Mouse (Mus musculus) gastrocnemius, postnatal 4 days (tissue): Measurements from ENCODE around the gene Myrfl. TPM values are rescaled to one million over a fixed set of nuclear protein-coding genes. Genes with fewer than 3 reads are reported as not detected.

Source experiments
- DNase-seq, 2 experiments: peaks; one replicate each; pipeline ENCODE4 v3.0.0; 2021 to 2022; ENCODE audit warnings: low spot score in 2 of 2, mixed read lengths in 2 of 2
- total RNA-seq, 2 experiments: library from RNA; stranded (reverse); gene quantifications; 2 replicates each; pipeline ENCODE4 v1.2.3; 2021

Myrfl gene
- total RNA-seq, 2 experiments from 2014 or later: 0.34 to 0.42 TPM

DNA sequence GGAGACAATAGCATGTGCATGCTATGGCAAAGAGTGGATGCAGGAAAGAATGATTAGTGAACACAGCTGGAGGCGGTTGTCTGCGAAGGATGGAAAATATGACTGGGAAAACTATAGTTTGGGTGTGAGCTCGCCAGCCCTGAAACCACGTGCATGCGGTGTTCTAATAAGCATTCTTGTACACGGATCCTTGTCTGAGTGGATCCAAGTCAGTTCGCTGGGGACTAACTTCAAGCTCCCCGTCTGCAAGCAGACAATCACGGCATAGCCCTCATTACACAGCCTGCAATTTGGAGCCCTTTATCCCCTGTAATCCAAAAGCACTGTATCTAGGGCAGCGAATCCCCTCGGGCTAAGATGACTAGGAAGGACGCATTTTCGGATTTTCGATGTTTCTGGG lies 136.2 kb downstream of the Myrfl start:
- DNase-seq: no peak

DNA sequence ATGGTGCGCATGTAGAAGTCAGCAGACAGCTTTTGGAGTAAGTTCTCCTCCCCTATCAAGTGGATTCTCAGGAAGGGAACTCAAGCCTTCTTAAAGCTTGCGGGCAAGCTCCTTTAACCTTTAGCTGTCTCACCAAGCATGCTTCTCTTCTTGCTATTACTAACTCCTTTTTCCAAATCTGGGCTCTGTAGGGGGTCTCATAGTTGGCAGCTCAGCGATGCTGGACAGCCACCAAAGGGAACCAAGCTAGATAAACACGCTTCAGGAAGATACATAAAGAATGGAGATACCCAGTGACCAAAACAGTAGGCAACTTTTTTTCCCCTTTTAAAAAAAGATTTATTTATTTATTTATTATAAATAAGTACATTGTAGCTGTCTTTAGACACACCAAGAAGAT lies 136.9 kb downstream of the Myrfl start:
- no peak for DNase-seq

DNA sequence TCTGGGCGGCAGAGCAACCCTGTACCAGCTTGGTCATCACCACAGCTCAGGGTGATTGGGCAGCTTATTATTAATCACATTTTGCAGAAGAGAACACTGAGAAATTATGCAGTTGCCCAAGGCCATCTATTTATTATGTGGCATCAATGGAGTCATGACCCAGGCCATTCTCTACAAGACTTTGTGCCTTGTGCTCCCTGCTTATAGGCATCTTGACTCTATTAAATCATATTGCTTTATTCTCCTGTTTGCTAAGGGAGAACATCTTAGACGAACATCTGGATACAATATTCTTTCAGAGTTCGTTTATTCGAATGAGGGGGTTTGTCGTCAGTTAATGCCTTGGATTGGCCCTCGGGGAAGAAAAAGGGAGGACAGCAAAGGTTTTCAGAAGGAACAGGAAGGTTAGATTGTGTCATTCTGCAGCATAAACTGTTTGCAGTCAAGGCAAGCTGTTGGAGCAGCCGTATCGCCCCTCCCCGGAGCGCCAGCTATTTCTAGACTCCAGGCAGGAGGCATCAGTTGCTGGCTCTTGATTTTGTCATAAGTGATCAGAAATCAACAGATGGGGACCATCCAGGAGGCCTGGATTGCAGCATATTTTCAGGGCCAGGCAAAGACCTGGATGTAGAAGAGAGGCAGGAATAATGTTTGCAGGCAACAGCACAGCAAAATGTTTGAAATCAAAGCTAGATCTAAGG lies 140.7 kb downstream of the Myrfl start:
- no peak for DNase-seq

DNA sequence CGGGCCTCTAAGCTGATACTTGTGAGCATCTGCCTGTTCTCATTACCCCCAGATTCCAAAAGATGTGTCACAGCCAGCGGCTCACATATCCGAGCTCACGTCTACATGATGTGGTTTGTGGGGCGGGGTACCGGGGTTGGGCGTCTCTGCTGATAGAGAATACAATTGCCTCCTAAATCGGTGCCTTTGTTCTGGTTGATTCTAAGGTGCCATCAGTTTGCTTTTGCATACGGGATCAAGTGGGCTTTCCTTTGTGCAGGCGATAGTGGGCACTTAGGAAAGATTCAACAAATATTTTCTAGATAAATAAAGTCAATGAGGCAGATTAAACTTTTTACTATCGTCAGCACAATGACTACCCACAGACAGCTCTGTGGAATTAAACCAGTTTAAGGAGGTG lies 141.8 kb downstream of the Myrfl start:
- DNase-seq: no peak

DNA sequence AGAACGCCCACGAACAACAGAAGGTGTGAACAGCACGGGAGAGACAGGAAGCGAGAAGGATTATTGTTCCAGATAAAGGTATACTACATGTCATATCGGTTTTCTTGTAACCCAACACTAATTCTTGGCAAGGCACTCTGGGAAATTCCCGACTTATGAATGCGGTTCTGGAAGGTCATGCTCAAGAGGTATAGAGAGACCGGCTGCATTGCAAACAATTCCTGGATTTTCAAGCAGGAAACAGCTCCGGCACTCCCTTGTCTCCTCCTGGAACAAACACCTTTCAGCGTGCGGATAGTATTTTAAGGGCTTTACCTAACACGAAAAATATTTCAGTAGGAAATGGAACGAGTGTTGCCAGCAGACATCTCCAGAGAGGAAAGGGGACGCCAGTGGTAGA lies 145.8 kb downstream of the Myrfl start:
- DNase-seq: no peak

DNA sequence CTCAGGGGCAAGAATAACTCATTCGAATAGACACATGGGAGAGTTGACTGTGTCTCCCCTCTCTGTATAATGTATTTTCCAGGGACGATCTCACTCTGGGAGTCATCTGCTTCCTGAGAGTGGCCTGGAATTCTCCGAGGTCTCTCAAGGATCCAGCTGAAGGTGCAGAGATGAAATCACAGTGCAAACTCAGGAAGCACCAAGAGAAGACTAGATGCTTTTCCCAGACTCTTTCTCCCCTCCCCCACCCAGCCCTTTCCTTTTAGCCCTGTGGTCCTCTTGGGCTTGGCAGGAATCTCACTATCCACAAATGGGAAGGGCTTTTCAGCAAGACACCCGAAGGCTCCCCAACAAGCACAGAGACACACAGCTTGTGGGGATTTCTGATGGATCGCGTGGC lies 146.7 kb downstream of the Myrfl start:
- DNase-seq: no peak

DNA sequence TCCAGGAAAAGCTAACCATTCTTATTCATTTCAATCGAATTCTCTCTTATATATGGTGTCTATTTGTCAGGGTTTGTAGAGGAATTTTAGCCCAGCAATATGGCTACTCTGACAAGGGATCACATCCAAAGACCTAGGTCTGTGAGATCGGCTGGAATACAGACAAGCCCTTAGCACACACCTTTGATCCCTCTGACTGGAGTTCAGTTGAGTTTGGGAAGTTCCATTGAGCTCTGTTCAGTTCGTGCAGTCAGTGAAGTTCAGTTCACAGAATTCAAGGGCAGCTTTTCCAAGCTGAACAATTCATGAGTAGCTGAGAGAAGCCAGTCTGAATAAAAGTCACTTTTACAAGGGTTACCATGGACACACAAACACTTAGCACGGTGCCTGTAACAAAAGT lies 148.0 kb downstream of the Myrfl start:
- DNase-seq: no peak

DNA sequence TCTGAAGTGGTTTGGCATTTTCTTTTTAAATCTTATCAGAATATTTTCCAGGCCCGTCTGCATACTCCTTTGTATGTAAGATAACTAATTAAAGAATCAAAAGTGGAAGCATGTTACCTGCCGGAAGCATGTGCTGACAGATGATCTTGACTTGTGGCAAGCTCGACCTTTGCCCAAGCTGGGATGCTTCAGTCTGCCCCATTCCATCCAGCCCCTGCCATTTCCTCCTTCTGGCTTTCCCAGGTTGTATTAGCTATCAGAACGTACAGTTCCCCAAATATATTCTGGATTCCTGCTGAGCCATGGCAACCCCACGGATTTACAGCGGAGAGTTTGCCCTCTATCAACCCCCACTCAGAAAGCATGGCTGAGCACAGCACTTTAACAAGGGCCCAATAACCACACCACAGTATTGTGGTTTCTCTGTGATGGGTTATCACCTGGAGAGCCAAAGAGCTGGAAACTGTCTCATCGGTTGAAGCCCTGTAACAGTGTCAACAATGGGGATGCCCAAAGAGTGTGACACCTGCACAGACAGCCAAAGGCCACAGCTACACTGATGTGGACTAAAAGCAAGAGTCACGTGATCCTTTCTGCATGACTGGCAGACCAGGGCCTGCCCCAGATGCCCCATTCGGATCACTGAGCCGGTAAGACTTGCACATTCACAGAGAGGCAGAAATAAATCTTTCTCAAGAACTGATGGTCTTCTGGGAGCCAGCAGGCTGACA lies 150.3 kb downstream of the Myrfl start:
- DNase-seq: no peak

DNA sequence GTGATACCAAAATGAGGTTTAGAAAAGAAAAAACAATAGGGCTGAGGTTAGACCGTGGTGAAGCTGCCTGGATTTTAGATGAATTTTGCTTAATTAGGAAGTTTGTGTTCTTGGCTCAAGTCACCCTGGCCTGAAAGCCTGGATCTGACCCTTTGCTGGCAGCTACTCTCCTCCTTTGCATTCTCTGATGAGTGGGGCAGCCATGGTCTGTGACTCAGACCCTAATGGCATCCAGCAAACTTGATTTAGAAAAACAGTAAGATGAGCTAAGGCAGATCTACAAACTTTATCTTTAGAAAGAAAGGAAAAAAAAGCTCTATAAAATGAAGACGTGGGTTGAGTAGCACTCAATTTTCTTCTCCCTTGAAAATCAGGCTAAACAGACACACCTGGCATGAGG lies 154.0 kb downstream of the Myrfl start:
- DNase-seq: no peak

DNA sequence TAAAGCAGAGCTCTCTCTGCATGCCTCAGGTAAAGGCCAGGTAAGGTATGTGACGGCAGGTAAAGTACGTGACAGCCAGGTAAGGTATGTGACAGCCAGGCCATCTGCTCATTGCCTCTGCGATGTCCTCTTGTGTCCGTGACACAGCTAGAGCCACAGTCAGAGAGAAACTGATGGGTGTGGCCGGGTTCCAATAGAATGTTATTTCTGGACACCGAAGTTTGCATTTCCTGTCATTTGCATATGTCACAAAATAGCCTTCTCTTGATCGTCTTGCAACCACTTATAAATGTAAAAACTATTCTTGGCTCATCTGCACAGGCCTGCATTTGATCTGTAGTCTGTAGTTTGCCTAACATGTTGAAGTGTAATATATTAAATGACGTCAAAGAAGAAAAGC lies 154.5 kb downstream of the Myrfl start:
- no peak for DNase-seq

DNA sequence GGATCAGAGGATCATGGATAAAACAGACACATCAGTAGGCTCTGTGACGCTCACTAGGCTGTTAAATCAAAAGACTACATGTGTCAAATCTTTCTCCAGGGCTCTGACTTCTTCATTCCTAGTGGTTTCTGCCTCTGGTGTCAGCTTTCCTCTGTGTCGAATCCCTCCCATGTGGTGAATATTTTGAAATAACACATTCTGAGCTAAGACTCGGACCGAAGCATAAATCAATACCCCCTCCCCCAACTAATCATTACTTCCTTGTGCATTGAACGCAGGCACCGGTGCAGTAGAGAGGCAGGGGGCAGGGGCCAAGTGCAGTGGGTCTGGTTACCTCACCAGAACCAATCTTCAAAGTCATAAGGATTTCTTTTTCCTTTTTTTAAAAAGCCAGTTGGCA lies 155.4 kb downstream of the Myrfl start:
- DNase-seq: no peak

DNA sequence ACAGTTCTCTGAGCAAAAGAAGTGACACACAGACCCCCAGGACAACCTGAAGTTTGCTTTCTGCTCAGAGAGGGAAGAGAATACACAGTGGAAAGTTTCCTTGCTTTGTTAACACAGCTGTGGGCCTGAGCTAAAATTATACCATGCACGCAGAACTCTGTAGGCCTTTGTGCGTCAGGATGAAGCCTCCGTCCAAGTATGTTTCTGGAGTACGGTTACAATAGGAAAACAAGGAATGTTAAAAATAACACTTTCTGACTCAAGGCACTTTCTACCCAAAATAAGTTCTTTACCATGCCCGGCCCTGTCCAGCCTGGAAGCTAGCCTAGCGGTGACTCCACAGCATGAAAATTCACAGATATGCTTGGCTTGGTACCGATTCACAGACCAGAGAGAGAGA lies 156.6 kb downstream of the Myrfl start:
- DNase-seq: no peak

DNA sequence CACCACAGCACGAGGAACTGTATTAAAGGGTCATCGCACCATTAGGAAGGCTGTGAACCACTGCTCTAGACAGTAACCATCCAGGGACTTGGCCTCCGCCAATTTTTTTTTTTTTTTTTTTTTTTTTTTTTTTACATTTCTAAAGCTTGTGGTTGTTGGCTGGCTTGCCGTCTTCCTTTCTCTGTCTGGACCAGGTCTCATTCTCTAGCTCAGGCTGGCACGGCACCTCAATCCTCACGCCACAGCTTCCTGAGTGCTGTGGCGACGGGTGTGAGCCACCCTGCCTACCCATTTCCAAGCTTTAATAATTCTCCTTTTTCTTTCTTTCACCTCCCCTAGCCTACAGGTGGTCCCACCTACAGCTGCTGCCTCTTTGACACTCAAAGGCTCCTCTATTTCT lies 158.2 kb downstream of the Myrfl start:
- DNase-seq: no peak

DNA sequence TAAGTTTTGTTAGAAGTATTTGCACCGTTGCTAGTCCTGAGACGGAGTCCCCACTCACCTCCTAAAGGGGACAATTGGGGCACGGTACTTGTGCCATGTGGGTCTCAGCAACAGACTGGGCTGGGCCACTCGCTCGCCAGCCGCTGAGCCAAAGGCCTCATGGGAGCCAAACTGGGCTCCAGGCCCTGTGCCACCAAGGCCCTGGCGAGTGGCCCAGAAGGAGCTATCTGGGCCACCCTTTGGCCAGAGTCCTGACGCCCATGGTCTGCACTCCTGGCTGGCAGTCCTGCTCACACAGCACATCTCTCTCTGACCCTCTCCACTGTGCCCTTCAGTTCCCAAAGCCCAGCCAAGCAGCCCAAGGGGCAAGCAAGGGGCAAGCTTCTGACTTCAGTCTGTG lies 161.1 kb downstream of the Myrfl start:
- peak; percentile 32 to 41 for DNase-seq

DNA sequence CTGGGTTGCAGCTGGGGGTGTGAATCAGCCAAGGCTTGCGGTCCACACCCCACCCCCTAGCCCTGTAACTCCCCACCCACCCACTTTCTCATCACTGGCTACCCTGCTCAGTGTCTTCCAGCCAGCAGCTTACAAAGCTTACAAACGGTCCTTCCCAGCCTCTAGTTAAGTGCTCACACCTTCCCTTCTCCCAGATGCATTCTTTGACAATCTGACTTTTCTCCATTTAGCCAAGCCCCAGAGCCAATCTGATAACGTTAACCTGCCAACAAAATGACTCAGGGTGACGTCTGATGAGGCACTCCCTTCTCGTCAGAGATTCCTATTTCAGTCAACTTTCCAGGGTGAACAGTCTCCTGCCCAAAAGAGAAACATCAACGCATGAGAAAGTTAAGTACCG lies 163.1 kb downstream of the Myrfl start:
- DNase-seq: no peak

DNA sequence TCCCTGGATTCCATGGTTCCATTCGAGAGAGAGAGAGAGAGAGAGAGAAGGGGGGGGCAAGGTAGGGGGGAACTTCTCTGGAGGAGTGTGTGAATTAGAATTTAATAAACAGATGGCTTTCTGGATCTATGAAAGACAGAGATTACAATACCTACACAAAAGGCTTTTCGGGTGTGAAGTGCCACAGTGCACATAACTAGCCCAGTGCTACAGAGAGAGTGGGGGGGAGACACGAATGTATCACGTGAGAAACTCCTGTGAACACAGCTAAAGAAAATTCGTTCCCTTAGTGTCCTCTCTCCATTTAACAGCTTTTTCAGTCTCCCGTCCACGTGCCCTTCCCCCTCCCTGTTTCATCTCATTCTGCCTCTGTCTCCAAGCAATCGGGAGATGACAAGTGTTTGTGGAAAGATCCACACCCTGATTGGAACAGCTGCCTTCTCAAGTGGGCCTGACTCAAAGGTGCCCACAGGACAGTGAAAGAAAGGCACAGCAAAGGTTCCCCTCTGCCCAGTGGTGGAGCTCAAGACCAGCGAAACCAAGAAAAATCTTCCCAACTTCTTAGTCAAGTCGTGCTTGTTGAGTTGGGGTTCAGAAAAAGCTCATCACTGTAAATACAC lies 166.6 kb downstream of the Myrfl start:
- no peak for DNase-seq

DNA sequence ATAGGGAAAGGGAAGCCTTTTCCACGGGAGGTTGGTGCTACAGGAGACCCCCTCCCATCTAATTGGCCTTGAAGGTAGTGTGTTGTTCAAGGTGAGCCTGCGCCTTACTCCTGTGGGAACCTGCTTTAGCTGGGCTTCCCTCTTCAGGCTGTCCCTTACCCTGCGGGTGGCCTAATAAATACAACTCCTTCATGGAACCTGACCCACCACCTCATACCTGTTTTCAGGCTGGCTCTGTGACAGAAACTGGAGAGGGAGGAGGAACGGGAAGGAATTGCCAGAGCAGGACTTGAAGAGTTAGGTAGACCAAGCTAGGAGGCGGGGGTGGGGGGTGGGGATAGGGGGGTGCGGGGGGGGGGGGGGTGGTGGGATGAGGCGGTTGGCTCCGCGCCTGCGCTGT lies 167.9 kb downstream of the Myrfl start:
- no peak for DNase-seq

DNA sequence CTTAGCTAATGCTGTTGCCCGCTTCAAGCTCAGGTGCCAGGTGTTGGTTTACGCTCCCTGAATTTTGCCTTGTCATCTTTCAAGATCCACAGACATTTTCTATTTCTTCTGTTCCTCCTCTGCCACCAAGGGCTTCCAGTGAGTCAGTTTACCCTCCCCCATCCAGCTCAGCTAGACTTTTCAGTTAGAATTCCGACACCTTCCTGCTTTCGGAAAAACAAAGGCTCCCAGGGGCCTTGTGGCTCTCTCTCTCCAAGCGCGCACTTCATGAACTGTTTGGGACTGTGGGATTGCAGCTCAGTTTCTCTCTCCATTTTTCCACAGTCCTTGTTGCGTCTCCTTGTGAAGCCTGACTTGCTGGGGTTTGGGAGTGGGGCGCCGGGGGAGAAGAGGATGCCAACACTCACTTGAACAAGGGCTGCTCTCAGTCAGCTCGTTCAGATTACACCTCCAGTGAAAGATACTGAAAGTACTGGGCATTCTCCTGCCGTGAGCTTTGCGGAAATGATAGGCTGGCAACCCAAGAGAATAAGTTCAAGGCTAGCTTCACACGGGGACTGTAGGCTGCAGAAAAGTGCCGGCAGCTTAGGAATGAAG lies 168.9 kb downstream of the Myrfl start:
- DNase-seq: no peak
